Mouse (Mus musculus): ENCODE measurements around the gene Cib3. TPM values are rescaled to one million over a fixed set of nuclear protein-coding genes. Genes with fewer than 3 reads are reported as not detected.

Cib3 gene
- not detected in 2 replicates for polyA plus RNA-seq (2012; rRNA removed)
- polyA plus RNA-seq (2014; fragmentation: Nextera tagmentation; extraction: Ambion mirVana) = not detected in 2 replicates

DNA sequence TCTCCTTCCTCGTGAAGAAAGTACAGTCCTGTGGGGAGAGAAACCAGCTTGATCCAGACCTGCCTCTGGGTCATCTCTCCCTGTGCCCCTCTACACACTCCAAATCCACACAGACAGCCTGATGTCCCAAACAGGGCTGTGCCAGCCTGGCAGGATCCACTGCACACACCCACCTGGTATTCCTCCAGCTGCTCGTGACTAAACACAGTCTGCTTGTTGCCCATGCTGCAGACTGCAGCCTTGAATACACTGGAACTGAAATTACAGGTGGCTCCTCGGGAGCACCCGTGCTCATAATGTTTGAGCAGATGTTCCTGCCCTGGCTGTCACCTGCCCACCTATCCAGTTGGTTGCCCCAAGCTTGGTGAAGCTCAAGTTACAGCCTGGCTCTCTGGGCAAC lies at the start of gene Cib3:
Cib3 (minus strand) TSS at position 87 of the 400 bp plus-strand sequence.
- no peaks in the 10 kb centered on the region for H3K27me3 ChIP-seq (ENCODE audit: control insufficient read depth, insufficient read depth, low read length)
- TF ChIP-seq POLR2A (IDR thresholded peaks at IDR 0.05; ENCODE audit: borderline replicate concordance, extremely low read depth, insufficient read depth, insufficient read length) = no peak
- no peaks in the 10 kb centered on the region for H3K36me3 ChIP-seq (ENCODE audit: control insufficient read depth, insufficient read depth, low read length)
- no peak within 1 kb of the TSS for H3K4me3 ChIP-seq (replicated peaks; ENCODE audit: low read length)
- H3K27ac ChIP-seq (replicated peaks; ENCODE audit: low read depth, low read length) = no peak within 1 kb of the TSS
- H3K4me2 ChIP-seq (replicated peaks; ENCODE audit: low read depth, low read length, severe bottlenecking) = no peak within 1 kb of the TSS
- no peak within 1 kb of the TSS for H3K9ac ChIP-seq (ENCODE audit: low read depth, low read length, severe bottlenecking)
- ATAC-seq (ENCODE audit: low FRiP score, low read depth) = no peak
- WGBS = 48% methylated on average over 4 of the region's 4 CpGs
- no peak for DNase-seq (ENCODE audit: low spot score)
- no peaks in the 10 kb centered on the region for H3K4me1 ChIP-seq (ENCODE audit: control insufficient read depth, insufficient read depth, low read length)
- no peaks in the 10 kb centered on the region for H3K9me3 ChIP-seq (ENCODE audit: control insufficient read depth, low read length)

GRCm38 (mm10) chr8:72261872-72262271 lies 49.2 kb upstream of the Cib3 start:
- Histone ChIP-seq H3K9ac (ENCODE audit: low read depth, low read length, severe bottlenecking) (no peak overlapping the region), H3K9me3 (ENCODE audit: control insufficient read depth, low read length) (no peaks in the 10 kb centered on the region), H3K4me1 (ENCODE audit: control insufficient read depth, insufficient read depth, low read length) (0 out of 2 replicates have a peak, but pooled peaks cover 5% of the 10 kb centered on the region), H3K4me2 (replicated peaks; ENCODE audit: low read depth, low read length, severe bottlenecking) (no peak overlapping the region), H3K27me3 (ENCODE audit: control insufficient read depth, insufficient read depth, low read length) (no peaks in the 10 kb centered on the region), H3K36me3 (ENCODE audit: control insufficient read depth, insufficient read depth, low read length) (peaks cover 2% of the 10 kb centered on the region; the same call in 1 of the 2 replicates), H3K4me3 (replicated peaks; ENCODE audit: low read length) (no peak overlapping the region), H3K27ac (replicated peaks; ENCODE audit: low read depth, low read length) (no peak overlapping the region)
- no peak for TF ChIP-seq POLR2A (IDR thresholded peaks at IDR 0.05; ENCODE audit: borderline replicate concordance, extremely low read depth, insufficient read depth, insufficient read length)
- ATAC-seq (ENCODE audit: low FRiP score, low read depth) (no peak), DNase-seq (ENCODE audit: low spot score) (no peak)
- WGBS = 52% methylated on average over 5 of the region's 5 CpGs

DNA sequence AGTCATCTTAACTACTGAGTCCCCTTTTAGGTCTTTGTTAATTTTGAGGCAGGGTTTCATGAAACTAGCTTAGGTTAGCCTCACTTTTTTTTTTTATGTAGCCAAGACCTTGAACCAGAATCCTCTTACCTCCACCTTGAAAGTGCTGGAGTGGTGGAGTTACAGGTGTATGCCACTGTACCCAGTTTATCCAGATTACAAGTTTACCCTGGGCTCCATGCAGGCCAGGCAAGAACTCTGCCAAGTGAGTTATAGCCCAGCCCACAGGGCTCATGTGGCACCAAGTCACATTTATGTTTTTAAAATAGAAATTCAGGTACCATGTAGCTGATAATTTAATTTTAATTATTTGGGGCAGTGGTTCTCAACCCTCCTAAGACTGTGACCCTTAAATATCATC lies 48.8 kb upstream of the Cib3 start:
- Histone ChIP-seq H3K36me3 (ENCODE audit: control insufficient read depth, insufficient read depth, low read length) (peaks cover 5% of the 10 kb centered on the region; the same call in 1 of the 2 replicates), H3K9ac (ENCODE audit: low read depth, low read length, severe bottlenecking) (no peak overlapping the region), H3K4me2 (replicated peaks; ENCODE audit: low read depth, low read length, severe bottlenecking) (no peak overlapping the region), H3K9me3 (ENCODE audit: control insufficient read depth, low read length) (no peaks in the 10 kb centered on the region), H3K4me1 (ENCODE audit: control insufficient read depth, insufficient read depth, low read length) (0 out of 2 replicates have a peak, but pooled peaks cover 5% of the 10 kb centered on the region), H3K27ac (replicated peaks; ENCODE audit: low read depth, low read length) (no peak overlapping the region), H3K4me3 (replicated peaks; ENCODE audit: low read length) (no peak overlapping the region), H3K27me3 (ENCODE audit: control insufficient read depth, insufficient read depth, low read length) (no peaks in the 10 kb centered on the region)
- no peak for DNase-seq (ENCODE audit: low spot score)
- no peak for ATAC-seq (ENCODE audit: low FRiP score, low read depth)
- TF ChIP-seq POLR2A (IDR thresholded peaks at IDR 0.05; ENCODE audit: borderline replicate concordance, extremely low read depth, insufficient read depth, insufficient read length) = no peak

DNA sequence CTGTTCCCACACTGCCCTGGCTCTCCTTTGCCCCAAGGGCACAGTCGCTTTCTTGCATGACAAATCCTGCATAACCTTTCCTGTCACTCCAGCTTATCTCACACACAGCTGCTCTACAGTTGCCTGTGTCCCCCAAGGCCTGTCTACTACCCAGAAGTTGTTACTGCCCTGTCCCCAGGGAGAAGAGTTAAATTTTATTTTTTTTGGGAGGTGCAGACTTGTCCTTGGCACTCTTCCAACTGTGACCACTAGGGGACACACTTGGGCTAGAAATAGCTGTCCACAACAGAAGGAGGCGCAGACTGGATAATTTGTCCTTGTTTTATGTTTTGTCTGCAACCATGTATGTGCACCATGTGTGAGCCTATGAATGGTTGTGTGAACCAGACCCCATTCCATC lies 48.4 kb upstream of the Cib3 start:
- H3K27ac ChIP-seq (replicated peaks; ENCODE audit: low read depth, low read length) = no peak overlapping the region
- no peaks in the 10 kb centered on the region for H3K27me3 ChIP-seq (ENCODE audit: control insufficient read depth, insufficient read depth, low read length)
- H3K9ac ChIP-seq (ENCODE audit: low read depth, low read length, severe bottlenecking) = no peak overlapping the region
- 33% methylated on average over 2 of the region's 2 CpGs for WGBS
- H3K4me2 ChIP-seq (replicated peaks; ENCODE audit: low read depth, low read length, severe bottlenecking) = no peak overlapping the region
- ATAC-seq (ENCODE audit: low FRiP score, low read depth) (peak; percentile 51), DNase-seq (ENCODE audit: low spot score) (peak; percentile 61)
- H3K4me1 ChIP-seq (ENCODE audit: control insufficient read depth, insufficient read depth, low read length) = 0 out of 2 replicates have a peak, but pooled peaks cover 5% of the 10 kb centered on the region
- H3K36me3 ChIP-seq (ENCODE audit: control insufficient read depth, insufficient read depth, low read length) = peaks cover 5% of the 10 kb centered on the region; the same call in 1 of the 2 replicates
- no peak for TF ChIP-seq POLR2A (IDR thresholded peaks at IDR 0.05; ENCODE audit: borderline replicate concordance, extremely low read depth, insufficient read depth, insufficient read length)
- no peaks in the 10 kb centered on the region for H3K9me3 ChIP-seq (ENCODE audit: control insufficient read depth, low read length)
- H3K4me3 ChIP-seq (replicated peaks; ENCODE audit: low read length) = no peak overlapping the region

DNA sequence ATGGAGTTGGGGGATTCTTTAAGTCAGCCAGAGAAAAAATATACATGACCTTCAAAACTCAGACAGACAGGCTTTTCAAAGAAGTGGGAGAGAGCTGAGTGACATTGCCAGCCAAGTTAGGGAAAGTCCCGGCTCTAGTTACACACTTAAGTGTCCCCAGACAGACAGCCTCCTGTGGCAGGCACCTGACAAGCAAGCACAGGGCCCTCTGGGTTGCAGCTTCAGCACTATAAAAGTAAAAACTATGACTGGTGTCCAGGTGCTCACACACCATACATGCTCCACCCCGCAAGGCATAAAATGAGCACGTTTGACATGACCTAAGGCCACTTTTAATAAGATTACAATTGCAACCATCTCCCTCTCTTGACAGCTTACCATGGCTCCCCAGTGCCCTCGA lies 47.9 kb upstream of the Cib3 start:
- 0 out of 2 replicates have a peak, but pooled peaks cover 5% of the 10 kb centered on the region for H3K4me1 ChIP-seq (ENCODE audit: control insufficient read depth, insufficient read depth, low read length)
- no peak overlapping the region for H3K4me2 ChIP-seq (replicated peaks; ENCODE audit: low read depth, low read length, severe bottlenecking)
- H3K36me3 ChIP-seq (ENCODE audit: control insufficient read depth, insufficient read depth, low read length) = peaks cover 7% of the 10 kb centered on the region; the same call in 1 of the 2 replicates
- no peak for ATAC-seq (ENCODE audit: low FRiP score, low read depth)
- H3K9me3 ChIP-seq (ENCODE audit: control insufficient read depth, low read length) = no peaks in the 10 kb centered on the region
- no peak for TF ChIP-seq POLR2A (IDR thresholded peaks at IDR 0.05; ENCODE audit: borderline replicate concordance, extremely low read depth, insufficient read depth, insufficient read length)
- no peak overlapping the region for H3K4me3 ChIP-seq (replicated peaks; ENCODE audit: low read length)
- H3K27me3 ChIP-seq (ENCODE audit: control insufficient read depth, insufficient read depth, low read length) = no peaks in the 10 kb centered on the region
- no peak overlapping the region for H3K27ac ChIP-seq (replicated peaks; ENCODE audit: low read depth, low read length)
- no peak overlapping the region for H3K9ac ChIP-seq (ENCODE audit: low read depth, low read length, severe bottlenecking)
- WGBS = 37% methylated on average over 4 of the region's 4 CpGs
- DNase-seq (ENCODE audit: low spot score) = no peak

All from limb, embryonic 14.5 days (tissue).